Mouse (Mus musculus) monocyte, adult 5-6 weeks (primary cell): ENCODE measurements around the gene Galnt10. TPM values are rescaled to one million over a fixed set of nuclear protein-coding genes. Genes with fewer than 3 reads are reported as not detected.
"Not testable (repeated sequence)": the region's sequence is repeated elsewhere in the genome, so short reads cannot be mapped to it uniquely, and the experiment has no call there.

Experiments used
- ATAC-seq: fragments of 153-309, 156-312 bp; replicated peaks from 2 replicates; pipeline ENCODE4 v1.8.0; 2017; ENCODE audit warnings: mild to moderate bottlenecking; ENCODE audit not compliant: low TSS enrichment, insufficient number of reproducible peaks, severe bottlenecking, poor library complexity, low FRiP score
- total RNA-seq: library from RNA; stranded (forward); fragments of 200-1000, 200-491, 200-594 nt; gene quantifications from 3 replicates; pipeline ENCODE4 v1.2.3, GENCODE M21; 2017

Gene Galnt10
- total RNA-seq, 1 experiment from 2014 or later, result 21.5 TPM

DNA sequence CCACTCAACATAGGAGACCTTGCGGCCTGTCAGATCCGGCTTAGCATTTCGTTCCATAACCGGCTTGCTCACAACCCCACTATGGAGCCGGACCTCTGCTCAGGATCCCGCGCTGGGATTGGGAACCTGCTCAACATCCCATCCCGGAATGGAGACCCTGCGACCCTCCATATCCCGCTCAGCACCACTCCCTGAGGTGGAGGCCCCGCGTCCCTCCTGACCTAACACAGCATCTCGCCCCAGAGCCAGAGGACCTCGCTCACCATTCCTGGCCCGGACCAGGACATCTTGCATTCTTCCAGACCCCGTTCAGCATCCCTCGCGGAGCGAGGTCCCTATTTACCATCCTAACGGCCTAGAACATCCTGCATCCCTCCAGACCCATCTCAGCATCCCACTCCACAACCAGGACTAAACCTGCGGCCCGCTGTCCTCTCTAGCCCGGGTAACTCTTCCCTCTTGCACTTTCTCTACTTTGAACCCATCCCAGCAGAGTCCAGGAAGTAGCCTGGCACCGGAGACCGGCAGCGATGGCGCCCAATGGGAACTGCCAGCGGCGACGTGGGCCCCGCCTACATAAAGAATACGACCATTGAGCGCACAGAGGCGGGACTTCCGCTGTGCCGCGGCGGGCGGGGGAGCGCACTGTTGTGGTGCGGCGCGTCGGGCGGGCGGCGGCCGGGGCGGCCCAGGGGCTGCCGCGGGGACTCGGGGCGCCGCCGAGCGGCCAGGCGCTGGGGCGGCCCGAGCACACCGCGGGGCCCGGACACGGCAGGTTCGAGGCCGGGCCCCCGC lies 155.9 kb downstream of the Galnt10 start, which contains the start of gene Sap30l:
Sap30l (plus strand) TSS at position 667 of the 795 bp plus-strand sequence.
- peak; percentile 99 for ATAC-seq

DNA sequence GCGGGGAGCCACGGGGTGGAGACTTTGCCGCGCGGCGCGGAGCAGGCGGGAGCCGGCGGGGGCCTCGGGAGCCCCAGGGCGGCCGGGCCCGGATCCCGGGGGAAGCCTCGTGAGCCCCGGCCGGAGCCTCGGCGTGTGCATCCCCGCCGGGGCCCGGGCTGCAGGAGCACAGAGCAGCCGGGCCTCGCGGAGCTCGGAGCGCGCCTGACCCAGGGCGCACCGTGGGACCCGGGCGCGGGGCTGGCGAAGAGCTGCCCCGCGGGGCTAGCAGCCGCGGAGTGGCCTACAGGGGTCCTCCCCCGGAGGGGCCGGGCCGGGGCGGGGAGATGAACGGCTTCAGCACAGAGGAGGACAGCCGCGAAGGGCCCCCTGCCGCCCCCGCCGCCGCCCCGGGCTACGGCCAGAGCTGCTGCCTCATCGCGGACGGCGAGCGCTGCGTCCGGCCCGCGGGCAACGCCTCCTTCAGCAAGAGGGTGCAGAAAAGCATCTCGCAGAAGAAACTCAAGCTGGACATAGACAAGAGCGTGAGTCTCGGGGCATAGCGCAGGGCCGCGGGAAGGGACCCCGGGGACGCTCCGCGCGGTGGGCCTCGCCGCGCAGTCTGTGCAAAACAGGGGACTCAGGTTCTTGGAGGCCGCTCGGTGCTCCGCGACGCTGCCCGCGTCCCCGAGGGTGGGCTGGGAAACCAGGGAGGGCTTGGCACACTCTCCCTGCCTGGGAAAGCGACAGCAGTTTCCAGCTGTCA lies 156.7 kb downstream of the Galnt10 start:
- ATAC-seq, result no peak

DNA sequence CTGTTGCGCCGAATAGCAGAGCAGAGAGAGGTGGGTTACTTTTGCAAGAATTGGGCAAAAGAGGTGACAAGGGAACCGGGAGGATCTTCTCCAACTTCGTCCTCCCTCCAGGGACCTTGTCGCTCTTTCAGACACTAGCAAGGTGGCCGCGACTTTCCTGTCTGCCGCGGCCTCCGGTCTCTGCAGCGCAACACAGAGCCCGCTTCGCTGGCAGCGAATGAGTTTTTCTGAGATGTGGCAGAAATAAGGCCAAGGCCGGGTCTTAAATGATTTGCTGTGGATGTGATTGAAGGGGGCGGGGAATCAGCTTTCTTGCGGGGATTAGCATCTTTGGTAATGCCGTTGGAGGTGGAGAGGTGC lies 157.2 kb downstream of the Galnt10 start:
- no peak for ATAC-seq

DNA sequence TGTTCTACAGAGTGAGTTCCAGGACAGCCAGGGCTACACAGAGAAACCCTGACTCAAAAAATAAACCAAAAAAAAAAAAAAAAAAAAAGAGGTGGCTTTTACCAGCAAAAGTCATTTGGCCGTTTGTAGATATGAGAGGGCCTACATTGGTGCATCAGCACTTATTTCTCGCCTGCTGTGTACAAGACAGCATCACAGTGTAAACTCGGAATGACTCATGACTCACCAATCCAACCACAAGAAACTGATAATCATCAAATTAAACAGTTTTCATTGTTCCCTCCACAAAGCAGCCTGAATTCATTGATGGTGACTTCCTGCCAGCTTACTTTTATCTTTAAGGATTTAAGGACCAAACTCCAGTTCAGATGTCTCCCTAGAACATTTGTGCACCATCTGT lies 159.8 kb downstream of the Galnt10 start:
- ATAC-seq, result no peak

DNA sequence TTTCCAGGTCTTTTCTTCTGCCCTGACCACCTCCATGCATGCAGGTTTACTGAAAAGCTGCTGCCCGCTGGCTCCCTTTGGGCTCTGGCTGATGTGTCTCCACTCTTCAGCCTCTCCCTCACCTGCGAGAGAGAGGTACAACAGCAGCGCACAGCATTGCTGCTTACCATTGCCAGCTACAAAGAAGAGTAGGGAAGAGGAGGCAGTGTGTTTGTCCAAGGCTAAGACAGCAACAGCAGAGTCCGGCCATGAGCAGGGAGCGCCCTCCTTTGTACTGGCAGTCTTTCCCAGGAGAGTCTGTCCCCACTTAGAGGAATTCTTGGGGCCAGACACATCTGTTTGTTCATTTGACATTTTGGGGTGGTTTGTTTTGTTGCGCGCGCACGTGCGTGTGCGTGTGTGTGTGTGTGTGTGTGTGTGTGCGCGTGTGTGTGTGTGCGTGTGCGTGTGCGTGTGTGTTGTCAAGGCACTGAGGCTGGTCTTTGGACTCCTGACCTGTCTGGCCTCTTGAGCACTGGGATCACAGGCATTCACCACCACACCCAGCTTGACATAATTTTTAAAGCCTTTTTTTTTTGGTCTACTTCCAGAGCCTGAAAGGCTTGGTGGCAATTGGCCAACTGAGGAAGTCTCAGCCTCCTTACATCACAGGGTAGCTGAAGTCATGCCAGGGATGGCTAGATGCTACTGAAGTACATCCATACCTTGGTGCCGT lies 163.9 kb downstream of the Galnt10 start:
- no peak for ATAC-seq

DNA sequence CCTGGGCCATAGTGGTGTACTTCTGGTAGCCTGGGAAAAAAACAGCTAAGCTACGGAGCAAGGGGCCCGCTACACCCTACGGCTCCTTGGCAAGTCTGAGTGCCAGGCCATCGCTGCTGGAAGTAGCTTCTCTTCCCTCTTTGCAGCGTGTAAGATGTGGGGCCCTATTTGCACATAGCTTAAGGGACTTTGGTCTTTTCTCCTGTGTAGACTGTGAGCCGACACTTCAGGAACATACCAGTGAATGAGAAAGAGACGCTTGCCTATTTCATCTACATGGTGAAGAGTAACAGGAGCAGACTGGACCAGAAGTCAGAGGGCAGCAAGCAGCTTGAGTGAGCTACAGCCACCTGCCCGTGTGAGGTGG lies 164.5 kb downstream of the Galnt10 start:
- no peak for ATAC-seq

DNA sequence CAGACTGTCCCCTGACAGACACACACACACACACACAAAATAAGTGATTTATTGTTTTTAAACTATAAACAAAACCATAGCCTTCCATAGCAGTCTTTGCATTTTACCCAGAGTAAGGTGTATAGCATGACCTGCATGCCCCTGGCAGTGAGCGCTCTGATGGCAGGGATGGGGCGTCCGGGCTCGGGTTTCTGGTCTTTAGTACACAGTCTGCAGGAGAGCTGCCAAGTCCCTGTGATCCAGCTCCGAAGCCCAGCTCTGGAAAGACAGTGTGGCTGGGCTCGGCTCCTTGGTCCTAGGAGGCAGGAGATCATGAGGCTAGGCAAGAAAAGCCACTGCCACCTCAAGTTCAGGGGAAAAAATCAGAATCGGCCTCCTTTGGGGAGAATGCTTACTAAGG lies 165.8 kb downstream of the Galnt10 start:
- no peak for ATAC-seq

DNA sequence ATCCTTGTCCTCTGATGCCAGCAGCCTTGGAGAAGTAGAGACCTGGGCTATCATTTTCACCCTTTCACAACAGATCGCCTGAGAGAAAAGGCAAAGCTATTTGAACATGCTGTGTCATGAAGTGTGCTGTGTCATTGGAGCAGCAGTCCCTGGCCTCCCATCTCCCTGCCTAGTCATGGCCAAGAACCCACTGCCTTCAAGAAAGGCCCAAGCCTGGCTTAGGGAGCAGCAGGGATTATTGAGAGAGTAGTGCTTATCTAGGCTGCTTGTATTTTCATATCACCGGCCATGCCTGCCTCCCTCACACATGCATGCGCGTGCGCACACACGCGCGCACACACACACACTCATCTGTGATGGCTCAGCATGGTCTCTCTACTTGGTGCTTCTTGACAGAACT lies 167.0 kb downstream of the Galnt10 start:
- no peak for ATAC-seq

DNA sequence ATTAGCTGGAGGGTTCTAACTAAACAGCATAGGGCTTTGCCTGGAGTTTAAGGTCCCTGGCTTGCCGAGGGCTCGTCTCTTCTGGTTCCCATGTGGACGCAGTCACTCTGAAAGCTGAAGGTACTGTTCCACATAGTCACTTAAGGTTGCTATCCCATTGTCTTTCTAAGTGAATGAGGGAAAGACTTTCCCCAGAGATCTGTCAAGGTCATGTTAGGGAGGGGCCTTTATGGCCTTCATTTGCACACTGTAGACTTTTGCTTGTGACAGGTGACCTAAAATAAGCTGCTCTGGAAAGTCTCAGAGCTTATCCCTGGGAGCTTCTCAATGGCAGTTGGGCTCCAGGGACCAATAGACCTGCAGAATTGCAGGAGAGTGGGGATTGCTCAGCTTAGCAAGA lies 168.4 kb downstream of the Galnt10 start:
- no peak for ATAC-seq

DNA sequence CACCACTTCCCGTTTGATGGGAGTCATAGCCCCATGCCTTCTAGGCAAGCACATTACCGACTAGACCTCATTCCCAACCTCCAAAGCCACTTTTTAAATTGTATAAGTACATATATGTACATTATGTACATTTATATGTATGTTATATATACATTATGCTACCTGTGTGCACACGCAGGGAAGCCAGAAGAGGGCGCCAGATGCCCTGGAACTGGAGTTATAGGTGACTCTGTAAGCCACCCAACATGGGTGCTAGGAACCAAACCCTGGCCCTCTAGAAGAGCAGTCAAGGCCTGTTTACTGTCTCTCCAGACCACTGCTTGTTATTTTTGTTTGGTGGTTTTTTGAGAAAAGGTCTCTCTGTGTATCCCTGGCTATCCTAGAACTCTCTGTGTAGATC lies 172.9 kb downstream of the Galnt10 start:
- ATAC-seq, result no peak

DNA sequence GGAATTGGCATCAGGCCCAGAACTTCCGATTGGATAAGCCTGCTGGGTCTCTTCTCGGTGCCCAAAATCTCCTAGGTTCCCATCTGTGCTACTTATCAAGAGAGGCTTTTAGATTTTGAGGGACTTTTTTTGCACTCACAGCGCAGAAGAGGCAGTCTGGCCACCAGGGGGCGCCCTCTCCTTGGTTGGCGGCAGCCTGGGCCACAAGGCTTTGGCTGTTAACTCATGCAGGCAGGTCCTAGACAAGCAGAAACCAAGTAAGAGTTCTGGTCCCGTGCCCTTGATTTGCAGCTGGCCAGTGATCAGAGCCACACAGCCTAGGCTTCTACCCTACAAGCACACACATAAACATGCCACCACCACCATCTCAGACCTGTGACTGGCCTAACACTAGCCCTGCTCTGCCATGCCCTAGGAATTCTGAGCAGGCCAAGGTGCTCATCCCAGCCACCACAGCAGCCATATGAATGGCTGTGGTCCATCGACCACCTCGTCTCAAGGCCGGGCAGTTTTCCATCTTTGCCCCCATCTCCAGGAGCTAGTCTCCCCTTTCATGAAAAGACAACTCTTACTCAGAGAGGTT lies 174.8 kb downstream of the Galnt10 start:
- ATAC-seq, result peak; percentile 75

DNA sequence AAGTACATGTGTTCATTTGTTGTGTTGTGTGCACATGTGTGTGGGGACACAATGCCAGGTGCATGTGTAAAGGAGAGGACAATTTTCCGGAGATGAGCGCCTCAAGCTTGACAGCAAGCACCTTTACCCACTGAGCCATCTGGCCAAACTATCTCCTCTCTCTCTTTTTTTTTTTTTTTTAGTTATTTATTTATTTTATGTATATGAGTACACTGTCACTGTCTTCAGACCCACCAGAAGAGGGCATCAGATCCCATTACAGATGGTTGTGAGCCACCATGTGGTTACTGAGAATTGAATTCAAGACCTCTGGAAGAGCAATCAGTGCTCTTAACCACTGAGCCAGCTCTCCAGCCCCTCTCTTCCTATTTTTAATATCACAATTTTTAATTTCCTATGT lies 177.9 kb downstream of the Galnt10 start:
- ATAC-seq, result not testable (repeated sequence)

DNA sequence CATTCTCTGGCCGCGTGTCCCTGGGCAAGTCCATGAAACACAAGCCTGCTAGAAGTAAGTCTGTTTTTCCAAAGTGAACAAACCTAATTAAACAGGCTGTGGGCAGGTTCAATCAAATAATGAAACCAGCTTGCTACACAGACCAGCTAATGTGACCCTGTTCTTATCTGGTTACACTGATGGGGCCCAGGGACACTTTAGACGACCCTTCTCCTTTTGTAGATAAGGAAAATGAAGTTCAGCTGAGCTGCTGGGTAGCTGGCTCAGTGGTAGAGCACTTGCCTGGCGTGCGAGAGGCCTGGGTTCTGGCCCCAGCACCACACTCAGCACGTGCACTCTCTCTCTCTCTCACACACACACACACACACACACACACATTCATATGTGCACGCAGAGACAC lies 178.5 kb downstream of the Galnt10 start:
- ATAC-seq, result no peak

DNA sequence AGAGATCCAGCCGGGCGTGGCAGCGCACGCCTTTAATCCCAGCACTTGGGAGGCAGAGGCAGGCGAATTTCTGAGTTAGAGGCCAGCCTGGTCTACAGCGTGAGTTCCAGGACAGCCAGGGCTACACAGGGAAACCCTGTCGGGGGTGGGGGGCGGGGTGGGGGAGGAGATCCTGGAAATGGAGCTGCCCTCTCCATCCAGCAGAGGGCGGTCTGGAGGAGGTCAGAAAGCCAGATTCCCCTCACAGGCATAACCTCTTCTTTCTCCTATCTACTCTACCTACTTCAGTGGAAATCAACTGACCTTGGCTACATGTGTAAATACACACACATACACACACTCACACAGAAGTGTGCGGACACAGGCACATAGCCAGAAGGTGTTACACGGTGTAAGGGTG lies 180.0 kb downstream of the Galnt10 start:
- ATAC-seq, result not testable (repeated sequence)

DNA sequence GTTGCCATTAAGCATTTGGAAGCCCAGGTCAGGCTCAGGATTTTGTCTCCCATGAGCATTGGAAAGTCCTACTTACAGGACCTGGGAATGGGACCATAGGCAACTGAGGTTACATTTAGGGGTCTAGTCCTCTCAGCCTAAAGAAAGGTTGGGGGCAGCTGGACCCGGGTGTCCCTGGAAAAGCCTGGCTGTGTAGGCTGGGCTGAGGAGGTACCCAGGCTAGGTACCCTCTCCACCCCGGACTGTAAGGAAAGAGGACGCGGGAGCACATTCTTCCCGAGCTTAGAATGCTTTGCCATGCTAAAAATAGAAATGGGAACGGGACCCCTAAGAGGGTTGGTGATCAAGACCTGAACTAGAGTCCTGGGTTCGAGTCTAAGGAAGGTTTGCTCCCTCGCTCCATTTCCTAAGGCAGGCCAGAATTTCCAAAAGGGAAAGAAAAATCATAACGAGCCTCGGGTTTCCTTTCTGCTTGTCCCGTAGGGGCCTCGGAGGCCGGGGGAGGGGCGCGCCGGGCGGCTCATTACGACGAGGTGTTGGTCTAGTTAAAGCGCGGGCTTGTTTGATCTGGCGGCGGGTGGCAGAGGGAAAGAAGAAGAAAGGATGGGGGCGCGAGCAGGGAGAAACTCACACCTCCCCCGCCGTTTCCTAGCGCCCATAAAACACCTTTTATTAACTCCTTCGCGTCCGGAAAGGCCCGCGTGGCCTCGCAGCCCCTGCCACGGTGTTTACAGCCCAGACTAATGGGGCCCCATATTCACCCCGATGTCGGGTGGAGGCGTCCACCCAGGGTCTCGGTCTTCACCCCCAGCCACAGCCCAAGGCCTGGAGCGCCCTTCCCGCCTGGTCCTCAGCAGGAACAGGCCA lies 182.0 kb downstream of the Galnt10 start:
- no peak for ATAC-seq

DNA sequence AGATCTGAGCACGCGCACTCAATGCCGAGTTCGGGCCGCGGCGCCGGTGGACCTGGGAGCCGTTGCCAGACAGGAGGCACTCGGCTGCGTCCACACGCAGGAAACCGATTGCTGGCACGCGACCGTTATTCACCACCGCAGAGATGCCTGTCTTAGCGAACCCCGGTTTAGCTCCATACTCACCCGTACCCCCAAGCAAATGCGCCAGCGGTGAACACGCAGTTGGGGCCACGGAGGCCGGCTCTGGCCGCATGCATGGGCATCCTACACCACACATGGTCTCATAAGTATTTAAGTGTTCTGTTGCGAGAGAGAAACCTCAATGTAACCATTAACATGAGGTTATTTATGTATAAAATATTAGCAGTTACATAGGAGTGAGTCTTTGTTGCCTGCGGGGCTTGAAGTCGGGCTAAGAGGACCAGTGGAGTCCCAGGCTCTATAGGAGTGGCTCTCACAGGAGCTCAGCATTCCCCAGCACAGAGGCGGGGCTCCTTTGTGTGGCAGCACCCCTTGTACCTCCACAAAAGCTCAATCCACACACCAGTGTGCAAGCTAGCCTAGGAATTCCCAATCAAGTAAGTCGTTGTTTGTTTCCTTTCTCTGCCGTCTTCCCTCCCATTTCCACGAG lies 182.8 kb downstream of the Galnt10 start:
- ATAC-seq, result no peak

DNA sequence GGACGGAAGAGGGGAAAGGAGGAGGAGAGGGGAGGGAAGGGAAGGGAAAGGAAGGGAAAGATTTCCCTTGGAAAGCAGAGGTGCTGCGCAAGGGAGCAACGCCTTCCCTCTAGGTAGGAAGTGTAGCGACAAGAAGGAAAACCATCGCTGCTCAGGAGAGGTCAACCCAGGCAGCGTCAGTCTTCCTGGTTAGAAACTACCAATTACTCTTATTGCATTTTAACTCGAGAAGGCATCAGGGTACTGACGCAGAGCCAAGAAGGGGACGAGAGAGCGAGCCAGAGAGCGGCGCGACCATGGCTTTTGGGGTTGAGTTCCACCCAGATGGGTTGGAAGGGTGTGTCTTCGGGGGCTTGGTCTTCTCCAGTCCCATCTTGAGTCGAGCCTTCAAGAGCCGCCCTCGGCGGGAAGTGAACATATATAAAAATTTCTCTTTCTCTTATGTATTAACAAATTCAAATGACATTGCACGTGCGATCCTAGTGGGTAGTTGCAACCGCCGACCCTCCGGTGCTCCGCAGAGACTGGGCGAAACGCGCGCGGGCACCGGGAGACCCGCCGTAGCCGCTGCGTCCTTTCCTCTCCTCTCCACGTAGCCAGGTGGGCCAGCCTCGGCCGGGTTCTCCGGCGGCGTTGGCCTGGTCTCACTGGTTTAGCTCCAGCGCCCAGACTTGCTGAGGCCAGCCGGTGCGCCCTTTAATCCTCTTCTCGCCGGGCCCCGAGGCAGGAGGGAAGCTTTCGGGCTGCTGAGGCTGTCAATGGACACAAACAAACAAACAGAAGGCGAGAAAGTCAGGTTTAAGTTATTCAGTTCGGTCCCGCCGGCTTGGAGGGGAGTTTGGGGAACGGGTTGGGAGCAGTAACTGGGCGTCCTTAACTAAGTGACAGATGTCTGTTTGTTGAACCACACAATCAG lies 184.0 kb downstream of the Galnt10 start:
- ATAC-seq, result no peak
